Mouse (Mus musculus): ENCODE results near the gene Olfr1179. TPM values are rescaled to one million over a fixed set of nuclear protein-coding genes. Genes with fewer than 3 reads are reported as not detected.
"Not testable (repeated sequence)": the region's sequence is repeated elsewhere in the genome, so short reads cannot be mapped to it uniquely, and the experiment has no call there.

Olfr1179 gene
- polyA plus RNA-seq (2015; fragmentation: Nextera tagmentation; extraction: Ambion mirVana) = not detected in 2 replicates

DNA sequence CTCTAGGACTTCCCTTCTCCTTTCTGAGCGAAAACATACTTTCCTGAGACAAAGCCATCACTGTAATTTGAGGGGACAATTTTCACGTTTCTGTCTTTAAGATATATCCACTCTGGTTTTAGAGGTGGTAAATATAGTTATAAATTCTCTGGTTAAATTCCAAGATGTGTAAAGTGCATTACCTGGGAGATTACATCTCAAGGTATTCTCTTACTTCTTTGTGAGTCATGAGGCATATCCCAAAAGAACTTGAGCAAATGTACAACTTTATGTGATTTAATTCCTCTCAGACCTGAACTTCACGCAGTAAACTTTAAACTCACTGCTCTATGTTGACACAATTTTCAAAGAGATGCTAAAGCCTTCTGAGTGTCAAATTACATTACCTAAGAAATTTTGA, at the start of gene Olfr1179:
TSS of gene Olfr1179 (minus strand) at position 101 of the 400 bp plus-strand sequence.
- Histone ChIP-seq H3K36me3 (ENCODE audit: control insufficient read depth, insufficient read depth, low read length) (no peaks in the 10 kb centered on the region), H3K27ac (ENCODE audit: low read length) (no peak within 1 kb of the TSS), H3K9me3 (ENCODE audit: control insufficient read depth, low read length) (no peaks in the 10 kb centered on the region), H3K27me3 (ENCODE audit: control insufficient read depth, insufficient read depth, low read depth, low read length) (no peaks in the 10 kb centered on the region), H3K4me2 (ENCODE audit: low read depth, low read length) (no peak within 1 kb of the TSS), H3K4me3 (ENCODE audit: low read length) (no peak within 1 kb of the TSS), H3K4me1 (replicated peaks; ENCODE audit: control insufficient read depth, insufficient read depth, low read length) (no peaks in the 10 kb centered on the region), H3K9ac (ENCODE audit: low read length) (no peak within 1 kb of the TSS)
- 67% methylated on average over 3 of the region's 3 CpGs for WGBS
- ATAC-seq (ENCODE audit: low read depth) = no peak

DNA sequence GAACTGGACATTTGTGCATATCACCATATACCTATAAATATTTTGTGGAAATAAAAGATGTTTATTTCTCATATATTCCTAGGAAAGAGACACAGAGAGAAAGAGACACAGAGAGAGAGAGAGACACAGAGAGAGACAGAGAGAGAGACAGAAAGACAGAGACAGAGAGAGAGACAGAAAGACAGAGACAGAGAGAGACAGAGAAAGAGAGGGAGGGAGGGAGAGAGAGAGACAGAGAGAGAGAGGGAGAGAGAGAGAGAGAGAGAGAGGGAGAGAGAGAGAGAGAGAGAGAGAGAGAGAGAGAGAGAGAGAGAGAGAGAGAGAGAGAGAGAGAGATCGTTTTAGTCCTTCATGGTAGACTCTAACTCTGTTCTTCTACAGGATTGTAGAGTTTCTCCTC, 48.3 kb upstream of the Olfr1179 start, which contains the start of gene Olfr1183:
TSS of gene Olfr1183 (plus strand) at position 301 of the 400 bp plus-strand sequence.
- H3K9ac ChIP-seq (ENCODE audit: low read length); H3K36me3 ChIP-seq (ENCODE audit: control insufficient read depth, insufficient read depth, low read length); H3K4me1 ChIP-seq (replicated peaks; ENCODE audit: control insufficient read depth, insufficient read depth, low read length); H3K27ac ChIP-seq (ENCODE audit: low read length); H3K9me3 ChIP-seq (ENCODE audit: control insufficient read depth, low read length); ATAC-seq (ENCODE audit: low read depth); H3K4me2 ChIP-seq (ENCODE audit: low read depth, low read length); H3K27me3 ChIP-seq (ENCODE audit: control insufficient read depth, insufficient read depth, low read depth, low read length); H3K4me3 ChIP-seq (ENCODE audit: low read length): not testable (repeated sequence)
- 72% methylated on average over 1 of the region's 1 CpGs for WGBS

DNA sequence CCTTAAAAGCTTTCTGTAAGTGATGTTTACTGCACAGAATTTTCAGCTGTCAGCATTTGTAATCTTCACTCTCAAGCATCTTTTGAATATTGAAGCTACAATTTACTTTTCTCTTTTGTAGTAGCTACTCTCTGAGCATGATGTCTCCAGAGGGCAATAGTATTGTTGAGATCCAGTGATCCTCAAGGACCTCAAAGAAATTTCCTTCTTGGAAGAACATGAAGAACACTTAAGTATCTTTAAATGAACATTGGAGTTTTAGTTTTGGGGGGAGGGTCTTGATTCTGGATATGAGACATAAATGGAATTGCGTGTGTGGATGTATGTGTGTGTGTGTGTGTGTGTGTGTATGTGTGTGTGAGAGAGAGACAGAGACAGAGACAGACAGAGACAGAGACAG, 42.8 kb upstream of the Olfr1179 start, which contains the start of gene Gm13757:
TSS of gene Gm13757 (minus strand) at position 101 of the 400 bp plus-strand sequence.
- Histone ChIP-seq H3K9ac (ENCODE audit: low read length) (no peak within 1 kb of the TSS), H3K4me1 (replicated peaks; ENCODE audit: control insufficient read depth, insufficient read depth, low read length) (no peaks in the 10 kb centered on the region), H3K27ac (ENCODE audit: low read length) (no peak within 1 kb of the TSS), H3K27me3 (ENCODE audit: control insufficient read depth, insufficient read depth, low read depth, low read length) (no peaks in the 10 kb centered on the region), H3K4me2 (ENCODE audit: low read depth, low read length) (no peak within 1 kb of the TSS), H3K9me3 (ENCODE audit: control insufficient read depth, low read length) (no peaks in the 10 kb centered on the region), H3K36me3 (ENCODE audit: control insufficient read depth, insufficient read depth, low read length) (no peaks in the 10 kb centered on the region), H3K4me3 (ENCODE audit: low read length) (no peak within 1 kb of the TSS)
- ATAC-seq (ENCODE audit: low read depth) = no peak
- WGBS = 91% methylated on average over 1 of the region's 1 CpGs

DNA sequence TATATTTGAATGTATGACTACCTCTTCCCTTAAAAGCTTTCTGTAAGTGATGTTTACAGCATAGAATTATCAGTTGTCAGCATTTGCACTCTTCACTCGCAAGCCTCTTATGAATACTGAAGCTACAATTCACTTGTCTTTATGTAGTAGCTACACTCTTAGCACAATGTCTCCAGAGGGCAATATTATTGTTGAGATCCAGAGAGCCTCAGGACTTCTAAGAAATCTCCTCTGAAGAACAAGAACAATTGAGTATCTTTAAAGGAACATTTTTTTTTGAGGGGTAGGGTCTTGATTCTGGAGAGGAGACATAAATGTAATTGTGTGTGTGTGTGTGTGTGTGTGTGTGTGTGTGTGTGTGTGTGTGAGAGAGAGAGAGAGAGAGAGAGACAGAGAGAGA, 19.8 kb upstream of the Olfr1179 start, which contains the start of gene Olfr1181:
TSS of gene Olfr1181 (minus strand) at position 101 of the 400 bp plus-strand sequence.
- Histone ChIP-seq H3K36me3 (ENCODE audit: control insufficient read depth, insufficient read depth, low read length) (no peaks in the 10 kb centered on the region), H3K4me2 (ENCODE audit: low read depth, low read length) (no peak within 1 kb of the TSS), H3K27ac (ENCODE audit: low read length) (no peak within 1 kb of the TSS), H3K4me3 (ENCODE audit: low read length) (no peak within 1 kb of the TSS), H3K27me3 (ENCODE audit: control insufficient read depth, insufficient read depth, low read depth, low read length) (no peaks in the 10 kb centered on the region), H3K4me1 (replicated peaks; ENCODE audit: control insufficient read depth, insufficient read depth, low read length) (no peaks in the 10 kb centered on the region), H3K9ac (ENCODE audit: low read length) (no peak within 1 kb of the TSS), H3K9me3 (ENCODE audit: control insufficient read depth, low read length) (no peaks in the 10 kb centered on the region)
- no peak for ATAC-seq (ENCODE audit: low read depth)
- 79% methylated on average over 1 of the region's 1 CpGs for WGBS

DNA sequence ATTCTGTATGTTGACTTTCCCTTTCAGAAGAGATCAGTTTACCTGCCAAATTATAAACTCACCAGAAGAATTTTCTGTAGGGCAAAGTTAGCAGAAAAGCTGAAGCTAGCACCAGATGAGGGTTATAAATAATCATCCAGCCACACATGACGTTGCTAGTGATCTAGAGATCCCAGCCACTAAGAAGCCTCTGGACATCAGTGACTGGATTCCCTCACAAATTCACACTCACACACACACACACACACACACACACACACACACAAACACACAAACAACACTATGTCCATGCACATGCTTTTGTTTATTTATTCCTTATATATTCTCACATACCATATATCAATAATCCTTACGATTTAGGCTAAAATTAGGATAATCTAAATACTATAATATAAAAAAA, 12.8 kb upstream of the Olfr1179 start, which contains the start of gene Olfr1180:
TSS of gene Olfr1180 (minus strand) at position 101 of the 400 bp plus-strand sequence.
- no peak for ATAC-seq (ENCODE audit: low read depth)
- H3K36me3 ChIP-seq (ENCODE audit: control insufficient read depth, insufficient read depth, low read length) = no peaks in the 10 kb centered on the region
- H3K4me3 ChIP-seq (ENCODE audit: low read length) = no peak within 1 kb of the TSS
- H3K27me3 ChIP-seq (ENCODE audit: control insufficient read depth, insufficient read depth, low read depth, low read length) = no peaks in the 10 kb centered on the region
- no peak within 1 kb of the TSS for H3K9ac ChIP-seq (ENCODE audit: low read length)
- no peak within 1 kb of the TSS for H3K4me2 ChIP-seq (ENCODE audit: low read depth, low read length)
- H3K9me3 ChIP-seq (ENCODE audit: control insufficient read depth, low read length) = no peaks in the 10 kb centered on the region
- H3K27ac ChIP-seq (ENCODE audit: low read length) = no peak within 1 kb of the TSS
- WGBS = 69% methylated on average over 2 of the region's 2 CpGs
- H3K4me1 ChIP-seq (replicated peaks; ENCODE audit: control insufficient read depth, insufficient read depth, low read length) = no peaks in the 10 kb centered on the region

DNA sequence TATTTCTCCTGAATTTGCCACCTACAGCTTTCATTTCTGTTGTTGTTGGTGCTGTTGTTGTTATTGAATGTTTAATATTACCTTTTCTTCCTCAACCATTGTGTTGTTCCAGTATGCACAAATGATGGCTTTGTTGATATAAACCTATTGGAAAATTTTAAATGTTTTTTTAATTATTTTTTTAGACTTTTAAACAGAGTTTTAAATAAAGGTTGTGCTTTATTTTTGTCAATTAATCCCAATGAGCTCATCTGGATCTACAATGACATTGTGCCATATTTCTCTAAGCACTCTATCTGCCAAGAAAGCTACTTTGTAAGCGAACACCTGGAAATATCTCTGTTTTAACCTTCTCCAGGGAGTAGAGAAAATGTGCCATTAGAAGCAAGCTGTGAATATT, 19.5 kb downstream of the Olfr1179 start, which contains the start of gene Olfr1178:
TSS of gene Olfr1178 (plus strand) at position 301 of the 400 bp plus-strand sequence.
- H3K4me1 ChIP-seq (replicated peaks; ENCODE audit: control insufficient read depth, insufficient read depth, low read length) = no peaks in the 10 kb centered on the region
- WGBS = 82% methylated on average over 1 of the region's 1 CpGs
- H3K4me2 ChIP-seq (ENCODE audit: low read depth, low read length) = no peak within 1 kb of the TSS
- H3K9ac ChIP-seq (ENCODE audit: low read length) = no peak within 1 kb of the TSS
- H3K27ac ChIP-seq (ENCODE audit: low read length) = no peak within 1 kb of the TSS
- H3K4me3 ChIP-seq (ENCODE audit: low read length) = no peak within 1 kb of the TSS
- no peaks in the 10 kb centered on the region for H3K36me3 ChIP-seq (ENCODE audit: control insufficient read depth, insufficient read depth, low read length)
- H3K27me3 ChIP-seq (ENCODE audit: control insufficient read depth, insufficient read depth, low read depth, low read length) = no peaks in the 10 kb centered on the region
- no peak for ATAC-seq (ENCODE audit: low read depth)
- H3K9me3 ChIP-seq (ENCODE audit: control insufficient read depth, low read length) = no peaks in the 10 kb centered on the region

DNA sequence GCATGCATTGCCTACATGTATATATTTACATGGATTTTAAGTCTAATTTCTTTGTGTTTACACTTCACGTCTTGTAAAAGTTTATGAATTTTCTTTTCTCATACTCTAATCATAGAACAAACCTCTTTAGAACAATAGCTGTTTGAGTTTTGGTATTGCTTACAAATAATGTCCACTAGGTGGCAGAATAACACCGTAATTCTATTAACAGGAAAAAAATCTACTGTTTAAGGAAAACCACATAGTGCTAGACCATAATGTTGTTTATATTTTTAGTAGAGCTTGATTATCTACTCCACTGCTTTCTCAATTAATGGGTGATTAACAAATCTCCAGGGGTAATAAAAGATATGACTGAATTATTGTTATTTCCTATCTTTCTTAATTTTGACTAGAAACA, 49.9 kb downstream of the Olfr1179 start:
- no peak overlapping the region for H3K27ac ChIP-seq (ENCODE audit: low read length)
- H3K4me1 ChIP-seq (replicated peaks; ENCODE audit: control insufficient read depth, insufficient read depth, low read length) = no peaks in the 10 kb centered on the region
- no peaks in the 10 kb centered on the region for H3K27me3 ChIP-seq (ENCODE audit: control insufficient read depth, insufficient read depth, low read depth, low read length)
- H3K9ac ChIP-seq (ENCODE audit: low read length) = no peak overlapping the region
- no peaks in the 10 kb centered on the region for H3K36me3 ChIP-seq (ENCODE audit: control insufficient read depth, insufficient read depth, low read length)
- WGBS = 0% methylated on average over 2 of the region's 2 CpGs
- no peaks in the 10 kb centered on the region for H3K9me3 ChIP-seq (ENCODE audit: control insufficient read depth, low read length)
- no peak overlapping the region for H3K4me2 ChIP-seq (ENCODE audit: low read depth, low read length)
- ATAC-seq (ENCODE audit: low read depth) = no peak
- no peak overlapping the region for H3K4me3 ChIP-seq (ENCODE audit: low read length)

Other genes starting within 250 kb of the Olfr1179 start
- not detected in 2 replicates for gene Olfr1168, start 224.6 kb downstream of the Olfr1179 start, polyA plus RNA-seq (2015; fragmentation: Nextera tagmentation; extraction: Ambion mirVana)
- not detected in 2 replicates for gene Olfr1170, start 178.1 kb downstream of the Olfr1179 start, polyA plus RNA-seq (2015; fragmentation: Nextera tagmentation; extraction: Ambion mirVana)
- gene Olfr1173, start 126.6 kb downstream of the Olfr1179 start, polyA plus RNA-seq (2015; fragmentation: Nextera tagmentation; extraction: Ambion mirVana) = not detected in 2 replicates
- gene Olfr1174-ps, start 91.3 kb downstream of the Olfr1179 start, polyA plus RNA-seq (2015; fragmentation: Nextera tagmentation; extraction: Ambion mirVana) = not detected in 2 replicates
- not detected in 2 replicates for gene Olfr1175-ps, start 79.2 kb downstream of the Olfr1179 start, polyA plus RNA-seq (2015; fragmentation: Nextera tagmentation; extraction: Ambion mirVana)
- gene Olfr1176, start 69.7 kb downstream of the Olfr1179 start, polyA plus RNA-seq (2015; fragmentation: Nextera tagmentation; extraction: Ambion mirVana) = not detected in 2 replicates
- not detected in 2 replicates for gene Olfr1177-ps, start 60.0 kb downstream of the Olfr1179 start, polyA plus RNA-seq (2015; fragmentation: Nextera tagmentation; extraction: Ambion mirVana)
- gene Olfr1178, start 19.4 kb downstream of the Olfr1179 start, polyA plus RNA-seq (2015; fragmentation: Nextera tagmentation; extraction: Ambion mirVana) = not detected in 2 replicates
- gene Olfr1180, start 12.7 kb upstream of the Olfr1179 start, polyA plus RNA-seq (2015; fragmentation: Nextera tagmentation; extraction: Ambion mirVana) = not detected in 2 replicates
- not detected in 2 replicates for gene Olfr1181, start 19.7 kb upstream of the Olfr1179 start, polyA plus RNA-seq (2015; fragmentation: Nextera tagmentation; extraction: Ambion mirVana)
- gene Gm13757, start 42.7 kb upstream of the Olfr1179 start, polyA plus RNA-seq (2015; fragmentation: Nextera tagmentation; extraction: Ambion mirVana) = not detected in 2 replicates
- gene Olfr1183, start 48.4 kb upstream of the Olfr1179 start, polyA plus RNA-seq (2015; fragmentation: Nextera tagmentation; extraction: Ambion mirVana) = not detected in 2 replicates
- gene Olfr1184, start 77.1 kb upstream of the Olfr1179 start, polyA plus RNA-seq (2015; fragmentation: Nextera tagmentation; extraction: Ambion mirVana) = not detected in 2 replicates
- gene Olfr1185-ps1, start 86.9 kb upstream of the Olfr1179 start, polyA plus RNA-seq (2015; fragmentation: Nextera tagmentation; extraction: Ambion mirVana) = not detected in 2 replicates
- not detected in 2 replicates for gene Olfr1186, start 112.1 kb upstream of the Olfr1179 start, polyA plus RNA-seq (2015; fragmentation: Nextera tagmentation; extraction: Ambion mirVana)
- not detected in 2 replicates for gene Olfr1188, start 150.5 kb upstream of the Olfr1179 start, polyA plus RNA-seq (2015; fragmentation: Nextera tagmentation; extraction: Ambion mirVana)
- not detected in 2 replicates for gene Olfr1189, start 180.0 kb upstream of the Olfr1179 start, polyA plus RNA-seq (2015; fragmentation: Nextera tagmentation; extraction: Ambion mirVana)
- gene Olfr1191-ps1, start 234.1 kb upstream of the Olfr1179 start, polyA plus RNA-seq (2015; fragmentation: Nextera tagmentation; extraction: Ambion mirVana) = not detected in 2 replicates
- gene Olfr1192-ps1, start 242.1 kb upstream of the Olfr1179 start, polyA plus RNA-seq (2015; fragmentation: Nextera tagmentation; extraction: Ambion mirVana) = not detected in 2 replicates